Mouse (Mus musculus) cerebellum, adult (tissue): ENCODE measurements at regions not wholly inside any gene's neighbourhood (a gene's known extent, or its start where the extent isn't known, plus 50 kb on each side); places are given as distances from the start of the nearest gene placed in this dataset.

Source experiments
- ATAC-seq: cut with Nextera tagmentation; 2 replicates; pipeline ENCODE4 v1.9.2; 2017; ENCODE audit warnings: mild to moderate bottlenecking, moderate library complexity, mixed read lengths; ENCODE audit not compliant: insufficient number of reproducible peaks, low FRiP score, low TSS enrichment

DNA sequence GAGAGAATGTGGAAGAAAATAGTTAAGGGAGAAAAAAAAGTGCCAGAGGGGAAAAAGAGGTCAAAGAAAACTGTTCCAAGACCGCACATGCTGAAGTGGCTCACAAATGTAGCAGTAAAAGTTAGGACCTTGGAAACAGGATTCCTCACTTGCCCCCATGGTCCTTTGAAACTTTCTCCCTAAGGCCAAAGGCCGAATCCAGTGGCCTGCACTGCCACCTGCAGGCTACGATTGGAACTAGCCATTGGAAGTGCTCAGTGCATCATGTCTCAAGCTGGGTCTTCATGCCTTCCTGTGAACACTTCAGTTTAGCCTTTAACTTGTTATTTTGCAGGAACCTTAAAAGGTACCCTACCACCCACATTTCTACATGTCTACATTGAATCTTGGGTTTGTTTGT is 56.3 kb upstream of the Mctp2 start:
- no peak for ATAC-seq

DNA sequence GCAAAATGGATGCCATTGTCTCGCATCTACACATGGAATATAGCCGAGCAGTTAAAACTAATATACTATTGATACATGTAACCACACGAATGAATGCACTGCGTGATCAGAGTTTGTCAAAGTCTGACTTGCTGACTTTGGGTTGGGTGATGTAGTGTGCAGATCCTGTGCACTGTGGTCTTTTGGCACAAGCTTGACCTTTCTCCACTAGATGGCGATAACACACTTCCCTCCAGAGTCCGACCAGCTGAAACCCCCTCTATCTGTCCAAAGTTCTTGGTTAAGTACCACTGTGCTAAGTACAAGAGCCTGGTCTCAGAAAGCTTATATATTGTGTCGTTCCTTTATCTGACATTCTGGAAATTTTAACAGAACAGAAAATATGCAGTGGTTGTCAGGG is 84.9 kb upstream of the Mctp2 start:
- ATAC-seq = no peak

DNA sequence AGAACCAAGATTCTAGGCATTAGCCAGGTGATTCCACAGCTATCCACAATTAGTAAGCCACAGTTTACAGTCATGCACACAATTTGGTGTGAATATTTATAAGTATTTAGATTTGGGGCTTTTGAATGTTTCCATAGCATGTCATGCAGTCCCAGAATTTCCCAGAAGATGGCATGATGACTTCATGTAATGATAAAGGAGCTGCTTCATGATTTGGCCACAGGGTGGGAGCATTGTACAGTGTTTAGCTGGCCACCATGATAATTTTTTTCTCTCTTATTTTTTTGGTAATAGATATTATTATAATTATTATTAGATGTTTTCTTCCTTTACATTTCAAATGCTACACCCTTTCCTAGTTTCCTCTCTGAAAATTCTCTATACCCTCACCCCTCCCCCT is 93.6 kb upstream of the Mctp2 start:
- ATAC-seq = no peak

DNA sequence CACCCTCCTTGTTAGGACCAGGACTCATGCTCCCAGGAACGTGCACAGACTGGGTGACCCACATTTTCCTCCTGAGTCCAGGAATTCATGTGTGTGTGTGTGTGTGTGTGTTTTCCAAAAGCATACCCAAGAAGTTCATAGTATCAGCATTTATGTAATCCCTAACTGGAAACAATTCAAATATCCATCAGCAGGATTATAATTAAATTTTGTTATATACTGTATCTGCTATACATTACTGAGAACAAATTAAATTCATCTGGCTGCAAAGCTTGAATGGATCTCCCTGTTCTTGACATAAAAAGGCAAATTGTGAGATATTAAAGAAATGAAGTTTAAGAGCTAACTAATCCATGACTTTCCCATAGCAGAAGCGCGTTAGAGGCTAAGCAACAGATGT is 99.7 kb upstream of the Mctp2 start:
- ATAC-seq = no peak

DNA sequence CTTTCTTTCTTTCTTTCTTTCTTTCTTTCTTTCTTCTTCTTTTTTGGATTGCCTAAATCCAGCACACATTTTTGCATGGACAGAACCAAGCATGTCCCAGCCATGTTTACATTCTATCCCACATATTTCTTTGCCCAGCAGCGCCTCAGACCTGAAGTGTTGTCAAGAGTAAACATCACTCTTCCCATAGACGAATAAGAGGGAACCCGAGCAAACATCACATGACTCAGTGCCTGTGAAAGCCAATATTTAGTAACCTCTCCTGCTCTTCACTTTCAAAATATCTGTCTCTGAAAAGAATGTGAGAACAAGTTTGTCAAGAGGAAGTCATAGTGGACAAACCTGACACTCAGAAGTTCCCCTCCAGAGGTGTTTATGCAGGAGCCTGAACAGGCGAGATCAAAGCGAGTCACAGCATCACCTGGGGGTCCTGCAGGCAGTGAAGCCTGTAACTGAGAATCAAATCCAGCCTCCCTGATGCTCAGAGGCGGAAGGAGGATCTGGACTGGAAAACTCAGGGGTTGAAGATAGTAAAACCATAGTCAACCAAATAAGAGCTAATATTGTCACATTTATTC is 102.1 kb upstream of the Mctp2 start:
- ATAC-seq = no peak

DNA sequence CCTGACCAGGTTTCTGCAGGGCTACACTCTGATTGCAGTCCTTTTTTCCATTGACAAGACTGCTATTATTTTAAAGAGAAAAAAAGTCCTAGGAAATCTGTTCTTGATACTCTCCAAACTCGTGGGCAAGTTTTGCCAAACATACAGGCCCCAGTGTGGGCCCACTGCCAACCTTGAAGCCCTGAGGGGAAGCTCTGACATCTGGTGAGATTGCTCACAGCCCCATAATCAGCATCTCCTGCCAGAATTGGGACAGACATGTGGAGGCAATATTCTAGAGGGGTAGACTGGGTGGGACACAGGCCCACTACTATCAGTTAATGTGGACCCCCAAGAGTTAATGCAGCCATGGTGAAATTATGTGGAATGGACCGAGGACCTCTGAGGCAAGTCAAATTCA is 132.1 kb upstream of the Mctp2 start:
- no peak for ATAC-seq

DNA sequence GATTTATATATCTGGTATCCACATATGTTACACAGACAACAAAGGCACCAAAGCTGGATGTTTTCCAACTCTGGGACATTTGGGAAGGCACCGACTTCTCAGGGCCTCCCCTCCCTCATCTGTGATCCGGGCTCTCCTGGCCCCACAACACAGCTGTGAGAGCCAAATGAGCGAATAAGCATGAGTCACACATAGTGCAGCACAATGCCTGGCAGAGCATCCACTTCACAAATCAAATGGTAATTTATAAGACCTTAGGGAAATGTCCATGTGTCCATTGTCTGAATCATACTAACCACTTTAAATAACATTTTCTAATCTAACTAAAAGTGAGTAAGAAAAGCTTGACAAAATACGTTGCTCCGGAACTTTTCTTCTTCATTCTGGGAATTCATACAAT is 135.6 kb upstream of the Mctp2 start:
- ATAC-seq = no peak

DNA sequence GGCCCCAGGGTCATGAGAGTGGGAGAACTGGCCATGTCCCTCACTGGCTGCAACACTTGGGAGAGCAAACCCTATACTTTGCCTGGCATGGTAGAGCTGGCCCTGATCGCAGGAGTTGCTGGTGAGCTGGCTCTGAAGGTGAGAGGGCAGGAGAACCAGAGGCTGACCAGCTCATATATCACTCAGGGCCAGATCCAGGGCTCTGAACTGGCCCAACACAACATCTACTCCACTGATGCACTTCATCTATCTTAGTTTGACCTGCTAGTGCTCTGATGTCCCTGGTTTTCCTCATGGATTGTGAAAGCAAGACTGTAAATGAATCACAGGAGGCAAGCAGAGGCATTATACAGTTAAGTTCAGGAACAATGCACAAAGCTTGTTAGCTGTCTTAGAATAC is 137.6 kb upstream of the Mctp2 start:
- ATAC-seq = no peak

DNA sequence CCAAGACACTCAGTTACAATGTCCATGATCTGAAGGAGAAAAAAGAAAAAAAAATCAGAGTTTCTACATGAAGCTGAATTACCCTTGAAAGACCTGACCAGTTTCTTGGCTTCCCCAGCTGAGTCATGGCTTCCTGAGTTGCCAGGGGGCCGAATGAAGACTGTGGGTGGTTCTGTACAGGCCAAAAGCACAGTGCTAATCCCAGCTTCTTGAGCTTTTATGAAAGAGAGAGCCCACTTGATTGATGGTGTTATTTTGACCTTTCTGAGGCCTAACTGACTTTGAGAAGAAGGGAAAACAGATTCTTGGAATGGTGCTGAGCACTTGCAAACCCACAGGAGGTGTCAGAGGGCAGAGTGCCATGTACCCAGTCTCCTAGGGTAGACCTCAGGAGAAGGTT is 138.4 kb upstream of the Mctp2 start:
- ATAC-seq = no peak

DNA sequence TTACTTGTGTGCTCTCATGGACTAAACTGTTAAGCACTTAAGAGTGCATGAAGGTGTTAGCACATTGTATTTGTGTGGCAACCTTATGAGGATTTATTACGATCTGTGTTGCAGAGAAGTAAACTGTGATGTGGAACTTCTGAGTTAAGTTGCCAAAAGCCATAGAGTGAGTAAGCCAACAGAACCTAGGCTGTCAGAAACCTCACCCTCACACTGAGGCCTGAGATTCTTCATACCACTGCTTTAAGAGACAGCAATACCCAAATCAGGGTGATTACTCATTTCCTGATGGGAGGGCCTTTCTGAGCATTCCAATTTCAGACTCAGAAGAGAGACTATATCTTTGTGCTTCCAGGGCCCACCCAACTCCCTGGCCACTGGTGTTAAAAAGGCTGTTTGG is 140.5 kb upstream of the Mctp2 start:
- ATAC-seq = no peak

DNA sequence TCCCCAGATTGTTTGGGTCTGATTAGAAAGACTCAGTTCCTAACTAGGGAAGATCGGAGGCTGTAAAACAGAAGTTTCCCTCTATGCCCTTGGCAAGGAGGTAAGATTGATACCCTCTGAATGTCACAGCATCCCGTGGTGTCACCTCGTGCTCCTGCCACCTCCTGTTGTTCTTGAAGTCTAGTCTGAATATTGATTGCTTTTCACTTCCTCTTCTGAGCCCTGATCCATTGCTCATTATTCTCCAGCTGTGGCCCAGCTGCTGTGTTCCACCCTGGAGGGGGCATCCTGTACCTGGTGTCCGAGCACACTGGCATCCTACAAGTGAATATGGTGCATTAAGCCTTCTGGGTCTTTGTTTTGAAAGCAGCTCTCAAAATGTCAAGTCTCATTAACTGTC is 156.6 kb upstream of the Mctp2 start:
- ATAC-seq = no peak

DNA sequence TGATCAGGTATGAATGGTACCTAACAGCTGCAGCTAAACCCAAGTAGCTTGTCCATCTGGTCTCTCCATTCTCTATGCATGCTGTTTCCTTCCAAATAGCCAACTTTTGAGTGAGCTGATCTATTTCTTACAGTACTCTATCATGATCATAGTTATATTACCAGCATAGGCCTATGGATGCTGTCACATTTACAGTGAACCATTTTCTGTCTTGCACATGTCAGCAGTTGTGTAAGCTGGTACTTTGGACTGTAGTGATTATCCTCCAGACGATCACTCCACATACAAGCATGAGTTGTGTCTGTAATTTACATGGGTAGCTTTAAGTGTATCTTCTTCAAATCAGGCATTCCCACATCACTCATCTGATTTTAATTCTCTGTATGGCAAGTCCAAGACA is 158.2 kb upstream of the Mctp2 start:
- ATAC-seq = no peak

DNA sequence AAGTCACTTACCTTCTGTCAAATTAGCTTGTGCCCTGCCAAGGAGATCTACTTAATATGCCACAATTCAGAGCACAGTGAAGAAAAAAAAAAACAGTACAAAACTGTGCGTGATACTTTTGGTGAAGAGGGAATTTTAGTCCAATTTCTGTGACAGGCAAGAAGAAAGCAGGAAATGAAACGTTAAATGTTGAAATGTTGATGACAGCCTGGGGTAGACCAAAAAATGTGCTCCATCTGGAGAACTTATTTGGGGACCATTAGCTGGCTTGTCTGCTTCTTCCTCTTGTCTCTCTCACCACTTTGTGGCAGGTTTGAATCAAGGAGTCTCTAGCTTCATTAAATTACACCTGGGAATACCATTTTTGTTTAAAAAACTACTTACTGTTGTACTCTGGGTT is 163.3 kb upstream of the Mctp2 start:
- ATAC-seq = no peak

DNA sequence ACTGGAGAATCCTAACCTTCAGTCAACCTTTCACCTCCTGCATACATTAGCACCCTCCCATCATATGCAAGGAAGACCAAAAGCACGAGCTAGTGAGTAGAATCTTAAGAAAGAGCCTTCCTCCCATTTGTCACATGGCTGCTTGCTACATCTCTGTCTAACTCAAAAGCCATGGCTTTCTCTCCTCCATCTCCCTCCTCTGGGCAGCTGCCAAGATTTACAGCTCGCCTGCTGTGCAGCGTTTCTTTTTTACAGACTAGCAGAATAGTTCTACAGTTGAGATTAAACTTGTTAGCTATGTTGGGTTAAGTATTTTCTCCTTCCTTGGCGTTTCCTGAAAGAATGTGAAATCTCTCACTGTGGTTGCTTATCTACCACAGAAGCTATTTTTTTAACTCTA is 168.3 kb upstream of the Mctp2 start:
- ATAC-seq = no peak

DNA sequence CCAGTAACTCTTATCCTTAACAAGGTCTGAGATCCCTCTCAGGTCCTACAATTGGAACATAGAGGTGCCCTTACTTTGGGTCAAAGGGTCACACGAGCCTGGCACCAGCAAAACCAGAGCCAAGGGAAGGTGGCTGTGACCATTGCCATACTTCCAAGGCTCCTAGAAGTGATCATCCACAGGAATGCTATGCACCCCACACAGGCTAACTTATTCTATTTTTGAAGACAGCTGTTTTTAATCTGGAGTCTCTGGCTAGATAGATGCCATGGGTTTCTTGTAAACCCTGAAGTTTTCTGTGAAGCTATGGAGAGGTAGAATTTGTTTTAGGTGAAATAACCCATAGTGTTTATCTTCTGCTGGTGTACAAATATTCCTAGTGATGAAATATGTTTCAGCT is 172.5 kb upstream of the Mctp2 start:
- no peak for ATAC-seq

DNA sequence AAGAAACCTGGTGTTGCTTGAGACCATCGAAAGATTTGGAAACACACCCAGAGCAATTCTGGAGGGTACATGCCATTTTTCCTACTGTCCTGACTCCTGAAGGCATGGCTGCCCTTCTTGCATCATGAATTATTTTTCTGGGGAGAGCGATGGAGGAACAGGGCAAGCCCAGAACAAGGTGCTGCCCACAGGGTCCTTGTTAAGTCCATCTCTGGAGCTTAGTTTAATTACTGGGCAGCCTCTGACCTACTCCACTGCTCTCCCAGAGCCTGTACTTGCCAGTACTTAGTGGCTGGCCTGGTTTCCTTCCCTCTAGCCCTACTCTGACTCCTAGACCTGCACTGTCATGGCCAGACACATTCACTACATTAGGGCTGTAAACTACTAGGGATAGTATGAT is 174.9 kb upstream of the Mctp2 start:
- ATAC-seq = no peak

DNA sequence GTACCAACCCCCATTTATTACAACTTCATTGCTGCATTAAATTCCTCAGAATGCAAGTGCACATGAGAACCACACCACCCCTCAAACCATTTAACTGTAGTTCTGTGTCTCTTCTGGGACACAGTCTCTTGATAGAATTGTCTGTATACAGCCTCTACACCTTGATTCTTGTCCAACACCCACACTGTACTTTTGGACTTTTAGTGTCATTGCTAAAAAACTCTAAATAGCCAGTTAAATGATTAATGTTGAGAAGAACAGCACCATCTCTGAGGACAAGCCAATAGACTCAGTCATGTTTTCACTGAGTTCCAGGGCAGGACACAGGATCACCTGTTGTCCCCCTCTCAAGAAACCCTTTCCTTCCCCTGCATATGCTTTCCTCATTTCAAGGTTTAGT is 183.8 kb upstream of the Mctp2 start:
- no peak for ATAC-seq

DNA sequence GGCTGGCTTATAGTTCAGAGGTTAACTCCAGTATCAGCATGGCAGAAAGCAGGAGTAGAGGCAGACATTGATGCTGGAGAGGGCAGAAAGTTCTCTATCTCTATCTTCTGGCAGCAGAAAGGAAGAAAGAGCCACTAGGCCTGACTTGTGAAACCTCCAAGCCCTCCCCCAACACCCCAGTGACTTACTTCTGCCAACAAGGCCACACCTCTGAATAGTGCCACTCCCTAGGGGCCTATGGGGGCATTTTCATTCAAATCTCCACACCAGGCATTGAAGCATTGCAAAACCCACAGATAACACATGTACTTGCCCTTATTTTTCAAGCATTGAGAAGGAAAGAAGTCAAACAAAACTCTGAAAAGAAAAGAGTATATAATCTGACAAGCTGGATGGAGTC is 186.9 kb upstream of the Mctp2 start:
- no peak for ATAC-seq

DNA sequence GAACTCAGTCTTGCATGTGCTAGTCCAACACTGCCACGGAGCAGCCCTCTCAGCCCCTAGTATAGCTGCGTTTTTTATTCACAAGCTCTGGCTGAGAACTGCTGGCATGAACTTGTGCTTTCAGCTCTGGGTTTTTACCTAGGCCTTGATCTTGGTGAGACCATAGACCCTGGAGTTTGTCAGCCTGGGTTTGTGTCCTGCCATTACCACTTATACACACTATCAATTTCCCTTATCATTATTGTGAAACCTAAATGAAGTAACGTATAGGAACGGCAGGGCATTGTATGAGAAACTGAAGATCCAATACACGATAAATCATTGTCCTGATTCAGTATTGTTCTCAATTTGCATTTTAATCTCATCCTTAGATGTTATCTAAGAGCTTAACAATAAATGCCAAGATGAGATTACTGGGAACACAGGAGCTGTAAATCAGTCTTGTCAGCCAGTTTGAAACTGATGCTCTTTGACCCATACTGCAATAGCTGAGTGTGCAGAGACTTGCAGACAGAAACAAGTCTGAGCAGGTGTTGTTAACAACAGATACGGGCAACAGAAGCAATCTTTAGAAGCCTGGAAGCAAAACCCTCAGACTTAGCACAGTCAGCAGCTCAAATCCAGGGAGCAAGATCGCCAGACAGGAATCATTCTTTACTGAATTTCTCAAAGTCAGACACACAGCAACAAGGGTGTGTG is 190.7 kb upstream of the Mctp2 start:
- ATAC-seq = no peak

DNA sequence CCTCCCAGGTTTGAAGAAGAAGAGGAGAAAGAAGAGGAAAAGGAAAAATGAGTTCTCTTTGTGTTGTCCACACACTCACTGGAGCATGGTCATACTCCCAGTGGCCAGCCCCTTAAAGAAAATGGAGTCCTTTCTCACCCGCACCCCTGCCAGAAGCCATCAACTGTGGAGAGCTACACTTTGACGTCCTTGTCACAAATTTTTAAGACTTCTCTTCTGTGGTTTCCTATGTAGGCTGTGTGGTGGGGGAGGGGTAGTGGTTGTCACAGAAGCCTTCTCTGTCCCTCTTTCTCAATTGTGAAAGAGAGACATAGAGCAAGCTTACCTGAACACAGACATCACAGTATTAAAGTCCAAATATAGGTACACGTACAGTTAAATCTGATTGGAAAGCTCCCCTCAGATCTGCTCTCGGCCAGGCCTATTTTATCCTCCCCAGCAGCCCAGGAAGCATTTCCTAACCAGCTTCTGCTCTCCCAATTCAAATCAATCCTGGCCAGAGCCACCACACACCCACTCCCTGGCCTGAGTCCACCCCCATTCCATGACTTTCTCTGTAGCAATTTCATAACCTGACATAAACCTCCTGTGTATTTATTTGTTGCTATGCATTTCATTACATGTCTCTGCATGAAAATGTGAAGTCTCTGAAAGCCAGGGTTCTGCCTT is 192.3 kb upstream of the Mctp2 start:
- ATAC-seq = no peak

DNA sequence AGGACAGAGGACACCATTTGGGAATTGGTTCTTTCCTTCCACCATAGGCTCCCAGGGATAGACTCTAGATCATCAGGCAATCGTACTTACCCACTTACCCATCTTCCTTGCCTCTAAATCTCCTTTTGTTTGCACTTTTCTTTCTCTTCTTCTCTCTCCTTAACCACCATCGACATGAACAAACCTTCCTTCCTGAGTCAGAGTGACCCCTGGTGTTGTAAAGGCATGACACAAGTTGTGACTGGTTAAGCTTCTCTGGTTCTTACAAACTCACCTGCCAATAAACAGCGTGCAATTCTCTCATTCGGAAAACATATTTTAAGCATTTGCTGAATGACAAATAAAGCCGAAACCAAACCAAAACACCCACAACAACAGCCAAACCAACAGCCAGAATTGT is 193.4 kb upstream of the Mctp2 start:
- ATAC-seq = no peak

DNA sequence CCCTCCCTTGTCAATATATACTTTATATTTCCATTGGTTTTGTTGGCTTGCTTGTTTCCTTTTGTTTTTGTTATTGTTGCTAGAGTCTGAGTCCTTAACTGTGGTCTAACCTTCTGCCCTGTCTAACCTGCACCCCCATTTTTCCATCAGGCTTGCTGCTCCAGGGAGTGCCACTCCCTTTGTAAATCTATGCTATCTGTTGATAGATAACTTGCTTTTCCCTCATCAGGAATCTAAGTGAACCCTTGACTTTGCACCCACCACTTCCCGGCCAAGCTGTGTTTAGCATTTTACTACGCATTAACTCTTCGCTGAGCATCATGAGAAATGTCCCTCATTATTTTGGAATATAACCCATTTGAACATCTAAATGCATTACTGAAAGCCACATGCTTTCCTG is 193.8 kb upstream of the Mctp2 start:
- no peak for ATAC-seq
